12 mouse cellular contexts compared by ENCODE assay signal in the genomic region with DNA sequence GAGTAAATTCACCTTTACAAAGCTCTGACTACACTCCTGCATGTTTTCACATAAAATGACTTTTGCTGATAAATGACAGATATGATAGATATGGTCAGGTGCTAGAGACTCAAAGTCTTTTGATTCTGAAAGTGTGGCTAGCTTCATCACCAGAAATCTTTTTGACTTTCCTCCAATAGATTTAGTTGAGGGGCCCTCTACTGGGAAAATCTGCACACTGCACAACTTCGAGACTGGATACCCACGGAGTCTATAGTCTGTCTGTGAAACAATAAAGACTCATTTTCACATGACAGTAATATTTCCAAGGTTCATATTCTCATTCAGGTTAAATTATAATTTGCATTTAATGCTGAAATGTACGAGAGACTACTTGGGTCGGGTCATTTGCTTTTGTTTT. TPM values are rescaled to one million over a fixed set of nuclear protein-coding genes. Genes with fewer than 3 reads are reported as not detected.
DNase-seq lines count a peak whose midpoint lies in the region; ATAC-seq lines count a peak whose summit lies in the region.
"Had no signal": no experiment of that assay in that cellular context is flagged by ENCODE, and none has a peak within 500 bp of the region (broad histone marks: within the 10 kb centered on the region; RNA-seq: fewer than 3 reads in every experiment).

No protein-coding gene starts in this region.

- no peak overlapping the region for H3K27ac ChIP-seq in embryonic facial prominence, embryonic 11.5 days (replicated peaks; ENCODE audit: low read depth, low read length)
- H3K27ac ChIP-seq in embryonic facial prominence, embryonic 10.5 days (replicated peaks) = no peak overlapping the region
- H3K27ac ChIP-seq: forebrain, embryonic 10.5 days; liver, embryonic 15.5 days had no signal

- H3K4me3 ChIP-seq in embryonic facial prominence, embryonic 11.5 days (ENCODE audit: low read depth, low read length) = no peak overlapping the region
- H3K4me3 ChIP-seq in embryonic facial prominence, embryonic 10.5 days = no peak overlapping the region
- H3K4me3 ChIP-seq: forebrain, embryonic 10.5 days; liver, embryonic 15.5 days had no signal

- H3K27me3 ChIP-seq in embryonic facial prominence, embryonic 11.5 days (ENCODE audit: control insufficient read depth, insufficient read depth, low read length) = no peaks in the 10 kb centered on the region
- H3K27me3 ChIP-seq in embryonic facial prominence, embryonic 10.5 days (replicated peaks; ENCODE audit: low read depth, poor library complexity, severe bottlenecking) = no peaks in the 10 kb centered on the region
- H3K27me3 ChIP-seq: liver, embryonic 15.5 days had no signal

- WGBS in embryonic facial prominence, embryonic 11.5 days = 59% methylated on average over 4 of the region's 4 CpGs
- WGBS in embryonic facial prominence, embryonic 10.5 days = 59% methylated on average over 4 of the region's 4 CpGs

- H3K4me2 ChIP-seq in embryonic facial prominence, embryonic 11.5 days (ENCODE audit: low read depth, low read length) = no peak overlapping the region
- H3K4me2 ChIP-seq: liver, embryonic 15.5 days had no signal

- H3K4me1 ChIP-seq in embryonic facial prominence, embryonic 11.5 days (ENCODE audit: control insufficient read depth, insufficient read depth, low read length) = no peaks in the 10 kb centered on the region
- no peaks in the 10 kb centered on the region for H3K4me1 ChIP-seq in embryonic facial prominence, embryonic 10.5 days
- H3K4me1 ChIP-seq: forebrain, embryonic 10.5 days; liver, embryonic 15.5 days had no signal

- intact Hi-C loops in gastrocnemius, postnatal 36 days (cut with DNase I) = no loop called here

- H3K9ac ChIP-seq in embryonic facial prominence, embryonic 11.5 days (replicated peaks; ENCODE audit: low read length) = no peak overlapping the region
- H3K9ac ChIP-seq: liver, embryonic 15.5 days had no signal

- no peaks in the 10 kb centered on the region for H3K36me3 ChIP-seq in embryonic facial prominence, embryonic 11.5 days (replicated peaks; ENCODE audit: control insufficient read depth, insufficient read depth, low read depth, low read length)
- H3K36me3 ChIP-seq in embryonic facial prominence, embryonic 10.5 days (replicated peaks) = no peaks in the 10 kb centered on the region
- H3K36me3 ChIP-seq: forebrain, embryonic 10.5 days; liver, embryonic 15.5 days had no signal

- peak; percentile 24 for DNase-seq in embryonic facial prominence, embryonic 11.5 days (ENCODE audit: low spot score)
- no peak for DNase-seq in embryonic facial prominence, embryonic 10.5 days (ENCODE audit: low spot score)
- peak; percentile 20 for DNase-seq in layer of hippocampus, adult 11-12 months (ENCODE audit: low spot score)
- no peak for DNase-seq in layer of hippocampus, adult 8-10 months (ENCODE audit: low spot score in 2 of 2)
- peak; percentile 12 for DNase-seq in thymus, postnatal 4 days
- DNase-seq in thymus, postnatal 36 days = no peak
- no peak for DNase-seq in gastrocnemius, postnatal 36 days
- DNase-seq in kidney, postnatal 14 days = no peak
- DNase-seq: gastrocnemius, postnatal 25 days; kidney, adult 9 months had no signal

- ATAC-seq in embryonic facial prominence, embryonic 11.5 days (replicated peaks; ENCODE audit: insufficient number of reproducible peaks, low FRiP score, low TSS enrichment, low read depth) = no peak

- no peaks in the 10 kb centered on the region for H3K9me3 ChIP-seq in embryonic facial prominence, embryonic 11.5 days (replicated peaks; ENCODE audit: control insufficient read depth, low read length)
- no peaks in the 10 kb centered on the region for H3K9me3 ChIP-seq in embryonic facial prominence, embryonic 10.5 days
- H3K9me3 ChIP-seq: forebrain, embryonic 10.5 days; liver, embryonic 15.5 days had no signal

RNA-seq across cellular contexts. Expression of gene Pnlip, which starts 9.8 kb away (rescaled TPM):
- not detected in 2 replicates for polyA plus RNA-seq in embryonic facial prominence, embryonic 11.5 days (2014; fragmentation: Nextera tagmentation; extraction: Ambion mirVana)
- polyA plus RNA-seq in embryonic facial prominence, embryonic 10.5 days (2016; fragmentation: Nextera tagmentation; extraction: Ambion mirVana) = not detected in 2 replicates
- 1 to 10 TPM in 3 of 4 experiments, under 1 TPM in 1; 0.89 to 1.7 (median 1.3) TPM for total RNA-seq in layer of hippocampus, adult 8-10 months (2022)
- not detected for total RNA-seq in gastrocnemius, postnatal 36 days (2021)
- total RNA-seq: gastrocnemius, postnatal 25 days had no signal
- polyA plus RNA-seq: forebrain, embryonic 10.5 days; liver, embryonic 15.5 days had no signal

Comparison
In these comparisons a context has a peak if more than half of its experiments do, and no peak if none do; other contexts are left out.
1. DNase-seq: peak in embryonic facial prominence, embryonic 11.5 days (single experiment), layer of hippocampus, adult 11-12 months (single experiment) and thymus, postnatal 4 days (single experiment); none in embryonic facial prominence, embryonic 10.5 days (single experiment), layer of hippocampus, adult 8-10 months (0 of 2), thymus, postnatal 36 days (0 of 2), gastrocnemius, postnatal 36 days (0 of 2) and kidney, postnatal 14 days (single experiment).